Mouse (Mus musculus) CH12F3 (cell line): ENCODE data around the gene Cfap74.
"Not testable (repeated sequence)": the region's sequence is repeated elsewhere in the genome, so short reads cannot be mapped to it uniquely, and the experiment has no call there.

ENCODE experiments used
- in situ Hi-C: fragments of 300-500 bp; cut with MboI; formaldehyde crosslinking; loops from 2 replicates; pipeline ENCODE4 v1.14.3; 2020; ENCODE audit warnings: low sequenced_read_pairs

Cfap74 gene

GRCm38 (mm10) chr4:155402489-155402888 is 6.5 kb upstream of the Cfap74 start:
- in situ Hi-C loops = no loop called here

DNA sequence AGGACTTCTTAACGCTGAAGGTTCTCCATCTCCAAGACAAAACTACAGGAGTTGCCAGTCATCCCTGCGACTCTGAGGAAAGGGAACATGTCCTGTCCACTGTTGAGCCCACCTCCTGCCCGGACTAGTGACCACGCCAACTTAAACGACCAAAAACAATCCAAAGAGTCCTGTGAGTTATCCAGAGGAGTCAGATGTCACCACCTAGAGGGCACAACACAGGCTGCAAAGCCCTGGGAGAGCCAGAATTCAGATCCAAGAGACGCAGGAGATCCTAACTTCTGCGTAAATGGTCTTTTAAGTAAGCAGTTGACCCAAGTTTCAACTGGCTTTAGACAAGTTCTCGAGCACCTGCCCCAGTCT is 314 bp upstream of the Cfap74 start:
- in situ Hi-C loops = no loop called here

DNA sequence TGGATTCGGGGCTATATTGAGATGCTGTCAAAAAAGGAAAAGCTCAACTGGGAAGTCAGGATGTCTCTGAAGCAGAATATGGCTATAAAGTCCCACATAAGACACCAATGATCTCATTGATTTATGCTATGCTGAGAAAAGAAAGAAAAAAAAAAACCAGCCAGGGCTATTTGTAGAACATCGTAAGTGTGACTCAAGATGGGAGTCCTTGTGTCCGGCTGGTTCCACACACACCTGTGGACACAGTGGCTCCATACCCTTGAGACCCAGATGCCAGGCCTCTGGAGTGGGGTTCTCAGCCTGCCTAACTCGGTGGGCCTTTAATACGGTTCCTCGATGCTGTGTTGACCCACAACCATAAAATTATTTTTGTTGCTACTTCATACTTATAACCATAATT is 3.1 kb downstream of the Cfap74 start:
- in situ Hi-C loops = no loop called here

GRCm38 (mm10) chr4:155413641-155414335 is 4.8 kb downstream of the Cfap74 start:
- in situ Hi-C loops = no loop called here

DNA sequence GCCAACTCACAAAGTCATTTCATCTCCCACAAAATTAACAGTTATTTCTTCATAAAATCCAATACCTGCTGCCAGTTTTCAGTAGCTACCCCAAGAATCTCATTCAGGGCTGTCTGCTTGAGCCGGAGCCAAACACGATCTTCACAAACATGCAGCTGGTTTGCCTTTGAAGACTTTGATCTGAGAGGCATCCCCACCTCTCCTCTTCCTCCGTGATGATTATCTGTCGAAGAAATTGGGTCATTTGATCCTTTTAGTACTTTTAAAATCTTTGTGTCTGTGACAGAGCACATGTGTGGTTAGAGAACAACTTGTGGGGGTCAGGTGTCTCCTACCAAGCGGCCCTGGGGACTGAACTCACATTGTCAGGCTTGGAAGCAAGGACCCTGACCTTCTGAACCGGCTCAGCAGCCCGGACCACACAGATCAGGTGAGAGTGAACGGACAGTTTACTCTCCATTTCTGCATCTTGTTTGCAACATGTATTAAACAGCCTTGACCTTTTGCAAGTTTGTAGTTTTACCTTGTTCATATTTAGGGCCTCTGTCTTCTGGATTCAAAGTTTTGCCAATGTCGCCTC is 5.8 kb downstream of the Cfap74 start:
- in situ Hi-C loops = no loop called here

GRCm38 (mm10) chr4:155420137-155420536 is 11.1 kb downstream of the Cfap74 start:
- in situ Hi-C loops = no loop called here

DNA sequence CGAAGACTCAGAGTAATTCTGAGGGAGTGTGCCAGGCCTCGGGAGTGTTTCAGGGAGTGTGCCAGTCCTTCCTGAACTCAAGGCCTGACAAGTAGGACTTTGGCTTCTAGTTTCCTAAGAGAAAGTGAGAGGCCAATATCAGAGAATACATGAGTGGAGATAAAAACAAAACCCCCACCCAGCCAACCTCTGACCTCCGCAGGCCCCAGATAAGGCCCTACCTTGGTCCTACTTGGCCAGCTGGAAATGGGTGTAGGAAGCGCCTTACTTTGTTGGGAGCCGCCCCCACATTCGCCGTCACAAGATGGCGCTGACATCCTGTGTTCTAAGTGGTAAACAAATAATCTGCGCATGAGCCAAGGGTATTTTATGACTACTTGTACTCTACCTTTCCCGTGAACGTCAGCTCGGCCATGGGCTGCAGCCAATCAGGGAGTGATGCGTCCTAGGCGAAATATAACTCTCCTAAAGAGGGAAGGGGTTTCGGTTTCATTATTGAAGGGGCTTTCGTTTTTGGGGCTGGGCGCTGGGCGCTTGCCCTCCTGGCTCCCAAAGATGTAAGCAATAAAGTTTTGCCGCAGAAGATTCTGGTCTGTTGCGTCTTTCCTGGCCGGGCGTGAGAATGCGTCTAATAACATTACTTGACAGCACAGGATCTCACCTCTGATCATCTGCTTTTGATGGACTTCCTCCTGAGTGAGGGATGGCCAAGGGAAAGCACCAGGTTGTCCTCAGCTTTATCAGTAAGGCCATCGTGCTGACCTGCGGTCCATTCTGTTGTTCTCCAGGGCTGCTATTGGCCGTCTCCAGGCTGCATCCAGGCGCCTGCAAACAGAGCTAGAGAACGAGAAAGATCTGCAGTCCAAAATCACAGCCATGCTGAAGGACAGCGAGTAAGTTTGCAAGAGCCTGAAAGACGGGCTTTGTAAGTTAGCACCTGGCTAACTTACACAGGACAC is 12.7 kb downstream of the Cfap74 start:
- in situ Hi-C loops = not testable (repeated sequence)

GRCm38 (mm10) chr4:155423988-155424387 is 15.0 kb downstream of the Cfap74 start:
- in situ Hi-C loops = no loop called here

DNA sequence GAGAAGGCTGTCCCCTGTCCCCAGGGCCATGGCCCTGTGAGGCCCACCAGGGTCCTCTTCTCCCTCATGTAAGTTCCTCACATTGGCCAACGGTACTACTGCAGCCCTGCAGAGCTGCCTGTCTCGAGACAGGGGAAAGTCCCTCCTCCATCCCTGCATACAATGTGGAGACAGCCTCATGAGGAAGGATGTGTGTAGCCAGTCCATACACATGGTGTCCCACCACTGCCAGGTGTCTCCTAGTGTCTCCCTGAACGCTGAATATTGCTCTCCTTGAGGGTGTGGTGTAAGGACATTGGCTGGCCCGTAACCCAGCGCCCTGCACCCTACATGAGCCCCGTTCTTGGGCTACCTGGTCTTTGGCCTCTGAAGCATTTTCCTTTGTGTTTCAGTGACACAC is 17.3 kb downstream of the Cfap74 start:
- in situ Hi-C loops = no loop called here

- in situ Hi-C loops = no loop called here
Measured at GRCm38 (mm10) chr4:155428442-155428841, 19.5 kb downstream of the Cfap74 start.

DNA sequence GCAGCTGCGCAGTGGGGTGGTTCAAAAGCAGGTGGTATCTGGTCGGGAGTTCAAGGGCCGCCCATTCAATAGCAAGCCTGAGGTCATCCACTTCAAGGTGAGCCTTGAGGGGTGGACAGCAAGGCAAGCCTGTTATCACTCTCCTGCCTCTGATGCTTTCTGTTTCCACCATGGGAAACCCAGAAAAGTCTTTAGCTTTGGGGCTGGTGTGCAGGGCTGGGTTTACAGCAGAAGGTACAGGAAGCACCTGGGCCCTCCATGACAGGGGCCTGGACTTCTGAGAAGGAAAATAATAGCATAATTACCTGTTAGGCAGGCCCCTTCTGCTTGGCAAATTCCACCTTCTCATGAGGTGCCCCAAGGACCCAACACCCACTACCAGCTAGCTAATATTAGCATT is 20.2 kb downstream of the Cfap74 start:
- in situ Hi-C loops = no loop called here

DNA sequence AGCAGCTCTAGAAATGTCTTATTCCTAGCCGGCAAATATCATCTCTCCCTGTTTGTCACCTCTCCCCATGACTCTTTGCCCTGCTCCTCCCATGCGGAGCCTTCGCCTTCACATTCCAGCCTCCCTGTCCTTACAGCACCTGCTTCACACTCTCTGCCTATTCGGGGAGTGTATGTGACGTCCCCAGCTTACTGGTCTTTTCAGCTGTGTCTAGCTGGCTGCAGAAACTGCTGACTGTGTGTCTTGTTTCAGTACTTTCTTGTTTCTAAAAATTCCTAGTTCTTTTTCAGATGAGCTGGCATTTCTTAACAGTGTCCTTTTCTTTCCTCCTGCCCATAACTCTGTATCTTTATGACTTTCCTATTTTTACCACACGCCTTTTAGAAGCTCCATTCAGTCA is 23.4 kb downstream of the Cfap74 start:
- in situ Hi-C loops = no loop called here

DNA sequence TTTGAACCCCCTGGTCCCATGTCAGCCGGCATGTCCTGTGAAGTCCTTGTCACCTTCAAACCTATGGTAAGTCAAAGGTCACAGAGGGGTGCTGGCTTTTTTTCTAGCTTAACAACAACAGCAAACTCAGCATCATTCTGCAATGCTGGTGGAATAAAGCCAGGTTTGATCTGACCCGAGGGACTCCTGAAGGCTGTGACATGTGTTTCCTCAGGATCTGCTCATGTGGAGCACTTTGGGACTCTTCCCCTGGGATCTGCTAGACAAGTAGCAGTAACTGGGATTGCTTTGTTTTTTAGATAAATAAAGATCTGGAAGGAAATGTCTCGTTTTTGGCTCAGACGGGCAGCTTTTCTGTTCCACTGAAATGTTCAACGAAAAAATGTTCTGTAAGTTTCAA is 25.0 kb downstream of the Cfap74 start:
- in situ Hi-C loops = no loop called here

- in situ Hi-C loops = no loop called here
Measured at GRCm38 (mm10) chr4:155442808-155443207, 33.8 kb downstream of the Cfap74 start.

- in situ Hi-C loops = no loop called here
Measured at GRCm38 (mm10) chr4:155451597-155451996, 42.6 kb downstream of the Cfap74 start.

DNA sequence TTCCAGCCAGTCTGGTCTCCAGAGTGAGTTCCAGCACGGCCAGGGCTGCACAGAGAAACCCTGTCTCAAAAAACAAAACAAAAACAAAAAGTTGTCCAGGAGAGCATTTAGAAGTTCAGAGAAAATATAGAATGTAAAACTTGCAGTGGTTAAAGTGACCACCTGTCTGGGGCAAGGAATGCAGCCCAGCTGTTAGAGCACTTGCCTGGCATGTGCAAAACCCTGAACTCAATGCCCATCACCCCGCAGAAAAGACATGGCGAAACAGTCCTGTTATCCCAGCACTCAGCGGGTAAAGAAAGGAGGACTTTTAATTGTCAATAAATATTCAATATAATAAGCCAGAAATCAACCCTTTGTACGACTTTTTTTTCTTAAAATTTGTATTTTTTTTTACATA is 49.6 kb downstream of the Cfap74 start:
- in situ Hi-C loops = no loop called here

DNA sequence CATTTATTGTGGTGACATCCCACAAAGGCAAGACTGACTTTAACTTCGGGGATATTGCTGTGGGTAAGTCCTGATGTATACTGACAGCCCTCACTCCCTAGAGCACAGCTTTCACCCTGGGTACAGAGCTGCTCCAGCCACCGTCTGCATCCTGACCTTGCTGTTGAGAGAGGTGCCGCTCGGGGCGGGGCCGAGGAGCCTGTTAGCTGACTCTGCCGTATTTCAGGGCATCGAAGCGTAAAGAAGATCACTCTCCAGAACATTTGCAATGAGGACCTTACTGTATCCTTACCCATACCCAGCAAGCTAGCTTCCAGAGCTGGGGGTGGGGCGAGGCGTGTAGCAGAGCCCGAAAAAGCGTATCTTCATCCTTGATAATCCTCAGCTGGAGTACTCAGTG is 54.1 kb downstream of the Cfap74 start:
- in situ Hi-C loops = no loop called here

- in situ Hi-C loops = no loop called here
Measured at GRCm38 (mm10) chr4:155463611-155464010, 54.6 kb downstream of the Cfap74 start.

GRCm38 (mm10) chr4:155464061-155464460 is 55.1 kb downstream of the Cfap74 start:
- in situ Hi-C loops = no loop called here

DNA sequence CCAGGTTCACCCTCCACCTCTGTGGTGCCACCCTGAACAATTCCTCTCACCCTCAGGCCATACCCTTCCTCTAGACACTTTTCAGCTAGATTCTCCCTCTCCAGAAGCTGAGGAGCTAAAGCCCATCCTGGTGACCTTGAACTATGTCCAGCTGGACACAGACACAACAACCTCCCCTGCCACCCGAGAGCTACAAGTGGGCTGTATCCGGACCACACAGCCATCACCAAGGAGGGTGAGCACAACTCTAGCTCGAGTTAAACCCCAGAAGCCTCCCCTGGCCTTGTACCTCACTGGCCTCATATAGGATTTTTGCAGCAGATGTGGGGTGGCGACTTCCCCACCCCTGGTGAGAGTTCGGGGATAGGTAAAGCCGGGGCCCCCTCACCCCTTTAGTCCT is 56.6 kb downstream of the Cfap74 start:
- in situ Hi-C loops = no loop called here

DNA sequence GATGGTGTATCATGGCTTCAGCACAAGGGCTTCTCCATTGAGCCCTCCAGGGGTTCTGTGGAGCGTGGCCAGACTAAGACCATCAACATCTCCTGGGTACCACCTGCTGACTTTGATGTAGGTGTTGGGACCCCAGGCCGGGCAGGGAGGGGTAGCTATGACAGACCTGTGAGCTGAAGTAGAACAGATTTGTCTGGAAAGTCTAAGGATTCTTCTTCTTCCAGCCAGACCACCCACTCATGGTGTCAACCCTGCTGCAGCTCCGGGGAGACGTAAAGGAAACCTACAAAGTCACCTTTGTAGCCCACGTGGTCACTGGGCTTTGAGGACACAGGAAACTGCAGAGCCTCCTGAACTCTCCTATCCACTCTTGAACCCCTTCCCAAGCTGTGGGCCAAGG is 57.1 kb downstream of the Cfap74 start:
- in situ Hi-C loops = no loop called here
